Mouse (Mus musculus): ENCODE data around the gene Ntn1. TPM values are rescaled to one million over a fixed set of nuclear protein-coding genes. Genes with fewer than 3 reads are reported as not detected.

Gene Ntn1
- polyA plus RNA-seq, 1 experiment from 2014 or later = 4.6 TPM

- DNase-seq (ENCODE audit: low spot score) = peak; percentile 23
Measured at GRCm38 (mm10) chr11:68383519-68383918, 17.1 kb downstream of the Ntn1 start.

GRCm38 (mm10) chr11:68381833-68382232 is 18.8 kb downstream of the Ntn1 start:
- H3K9ac ChIP-seq (ENCODE audit: low read depth, low read length) = no peak overlapping the region
- no peaks in the 10 kb centered on the region for H3K9me3 ChIP-seq (ENCODE audit: control insufficient read depth, low read length)
- H3K4me3 ChIP-seq (ENCODE audit: low read depth, low read length) = no peak overlapping the region
- peaks cover 59% of the 10 kb centered on the region for H3K27me3 ChIP-seq (replicated peaks; ENCODE audit: control insufficient read depth, insufficient read depth, low read length)
- H3K4me2 ChIP-seq (ENCODE audit: low read depth, low read length) = no peak overlapping the region
- H3K36me3 ChIP-seq (ENCODE audit: control insufficient read depth, insufficient read depth, low read length) = no peaks in the 10 kb centered on the region
- DNase-seq (ENCODE audit: low spot score) (no peak), ATAC-seq (ENCODE audit: low read depth) (no peak; the same call in 1 of the 2 replicates)
- WGBS = 65% methylated on average over 1 of the region's 1 CpGs
- no peak overlapping the region for H3K27ac ChIP-seq (replicated peaks; ENCODE audit: low read depth, low read length)
- H3K4me1 ChIP-seq (ENCODE audit: control insufficient read depth, insufficient read depth, low read length) = peaks cover 28% of the 10 kb centered on the region

More at GRCm38 (mm10) chr11:68383519-68383918, 17.1 kb downstream of the Ntn1 start:
- H3K4me2 ChIP-seq (ENCODE audit: low read depth, low read length) = peak overlapping the region; percentile 93
- H3K9ac ChIP-seq (ENCODE audit: low read depth, low read length) = no peak overlapping the region
- no peak overlapping the region for H3K27ac ChIP-seq (replicated peaks; ENCODE audit: low read depth, low read length)
- H3K4me1 ChIP-seq (ENCODE audit: control insufficient read depth, insufficient read depth, low read length) = peaks cover 23% of the 10 kb centered on the region
- no peaks in the 10 kb centered on the region for H3K9me3 ChIP-seq (ENCODE audit: control insufficient read depth, low read length)
- H3K36me3 ChIP-seq (ENCODE audit: control insufficient read depth, insufficient read depth, low read length) = no peaks in the 10 kb centered on the region
- WGBS = 15% methylated on average over 10 of the region's 10 CpGs
- peak overlapping the region; percentile 71; the same call in 1 of the 2 replicates for H3K4me3 ChIP-seq (ENCODE audit: low read depth, low read length)
- no peak for ATAC-seq (ENCODE audit: low read depth)
- peaks cover 67% of the 10 kb centered on the region for H3K27me3 ChIP-seq (replicated peaks; ENCODE audit: control insufficient read depth, insufficient read depth, low read length)

GRCm38 (mm10) chr11:68381318-68381717 is 19.3 kb downstream of the Ntn1 start:
- Histone ChIP-seq H3K4me3 (ENCODE audit: low read depth, low read length) (no peak overlapping the region), H3K9ac (ENCODE audit: low read depth, low read length) (no peak overlapping the region), H3K27me3 (replicated peaks; ENCODE audit: control insufficient read depth, insufficient read depth, low read length) (peaks cover 53% of the 10 kb centered on the region), H3K9me3 (ENCODE audit: control insufficient read depth, low read length) (no peaks in the 10 kb centered on the region), H3K36me3 (ENCODE audit: control insufficient read depth, insufficient read depth, low read length) (no peaks in the 10 kb centered on the region), H3K27ac (replicated peaks; ENCODE audit: low read depth, low read length) (no peak overlapping the region), H3K4me2 (ENCODE audit: low read depth, low read length) (no peak overlapping the region), H3K4me1 (ENCODE audit: control insufficient read depth, insufficient read depth, low read length) (peaks cover 28% of the 10 kb centered on the region)
- DNase-seq (ENCODE audit: low spot score) (peak; percentile 80), ATAC-seq (ENCODE audit: low read depth) (peak; percentile 81)
- 54% methylated on average over 9 of the region's 9 CpGs for WGBS

GRCm38 (mm10) chr11:68378946-68379764 is 21.5 kb downstream of the Ntn1 start:
- no peaks in the 10 kb centered on the region for H3K9me3 ChIP-seq (ENCODE audit: control insufficient read depth, low read length)
- peaks cover 33% of the 10 kb centered on the region for H3K27me3 ChIP-seq (replicated peaks; ENCODE audit: control insufficient read depth, insufficient read depth, low read length)
- no peak overlapping the region for H3K27ac ChIP-seq (replicated peaks; ENCODE audit: low read depth, low read length)
- H3K9ac ChIP-seq (ENCODE audit: low read depth, low read length) = no peak overlapping the region
- no peak overlapping the region for H3K4me3 ChIP-seq (ENCODE audit: low read depth, low read length)
- DNase-seq (ENCODE audit: low spot score) (peak; percentile 28), ATAC-seq (ENCODE audit: low read depth) (no peak)
- H3K4me2 ChIP-seq (ENCODE audit: low read depth, low read length) = peak overlapping the region; percentile 23; the same call in 1 of the 2 replicates
- no peaks in the 10 kb centered on the region for H3K36me3 ChIP-seq (ENCODE audit: control insufficient read depth, insufficient read depth, low read length)
- WGBS = 12% methylated on average over 16 of the region's 16 CpGs
- H3K4me1 ChIP-seq (ENCODE audit: control insufficient read depth, insufficient read depth, low read length) = peaks cover 21% of the 10 kb centered on the region

- no peak for ATAC-seq (ENCODE audit: low read depth)
- WGBS = 23% methylated on average over 5 of the region's 5 CpGs
- Histone ChIP-seq H3K36me3 (ENCODE audit: control insufficient read depth, insufficient read depth, low read length) (no peaks in the 10 kb centered on the region), H3K4me2 (ENCODE audit: low read depth, low read length) (no peak overlapping the region), H3K4me1 (ENCODE audit: control insufficient read depth, insufficient read depth, low read length) (peaks cover 26% of the 10 kb centered on the region), H3K27me3 (replicated peaks; ENCODE audit: control insufficient read depth, insufficient read depth, low read length) (peaks cover 27% of the 10 kb centered on the region), H3K27ac (replicated peaks; ENCODE audit: low read depth, low read length) (no peak overlapping the region), H3K9me3 (ENCODE audit: control insufficient read depth, low read length) (no peaks in the 10 kb centered on the region), H3K9ac (ENCODE audit: low read depth, low read length) (no peak overlapping the region), H3K4me3 (ENCODE audit: low read depth, low read length) (no peak overlapping the region)
- no peak for DNase-seq (ENCODE audit: low spot score)
Measured at GRCm38 (mm10) chr11:68378419-68378818, 22.2 kb downstream of the Ntn1 start.

GRCm38 (mm10) chr11:68373105-68373504 is 27.5 kb downstream of the Ntn1 start:
- Histone ChIP-seq H3K27ac (replicated peaks; ENCODE audit: low read depth, low read length) (no peak overlapping the region), H3K36me3 (ENCODE audit: control insufficient read depth, insufficient read depth, low read length) (no peaks in the 10 kb centered on the region), H3K4me2 (ENCODE audit: low read depth, low read length) (no peak overlapping the region), H3K9ac (ENCODE audit: low read depth, low read length) (no peak overlapping the region), H3K27me3 (replicated peaks; ENCODE audit: control insufficient read depth, insufficient read depth, low read length) (no peaks in the 10 kb centered on the region), H3K4me1 (ENCODE audit: control insufficient read depth, insufficient read depth, low read length) (peaks cover 20% of the 10 kb centered on the region), H3K9me3 (ENCODE audit: control insufficient read depth, low read length) (no peaks in the 10 kb centered on the region), H3K4me3 (ENCODE audit: low read depth, low read length) (no peak overlapping the region)
- ATAC-seq (ENCODE audit: low read depth) = no peak
- whole genome bisulfite sequencing = 67% methylated on average over 10 of the region's 10 CpGs
- no peak for DNase-seq (ENCODE audit: low spot score)

GRCm38 (mm10) chr11:68371609-68372008 is 29.0 kb downstream of the Ntn1 start:
- H3K27ac ChIP-seq (replicated peaks; ENCODE audit: low read depth, low read length) = no peak overlapping the region
- H3K27me3 ChIP-seq (replicated peaks; ENCODE audit: control insufficient read depth, insufficient read depth, low read length) = no peaks in the 10 kb centered on the region
- no peaks in the 10 kb centered on the region for H3K9me3 ChIP-seq (ENCODE audit: control insufficient read depth, low read length)
- peaks cover 19% of the 10 kb centered on the region for H3K4me1 ChIP-seq (ENCODE audit: control insufficient read depth, insufficient read depth, low read length)
- ATAC-seq (ENCODE audit: low read depth) (no peak), DNase-seq (ENCODE audit: low spot score) (peak; percentile 7)
- no peak overlapping the region for H3K9ac ChIP-seq (ENCODE audit: low read depth, low read length)
- no peak overlapping the region for H3K4me2 ChIP-seq (ENCODE audit: low read depth, low read length)
- WGBS = 45% methylated on average over 11 of the region's 11 CpGs
- no peaks in the 10 kb centered on the region for H3K36me3 ChIP-seq (ENCODE audit: control insufficient read depth, insufficient read depth, low read length)
- H3K4me3 ChIP-seq (ENCODE audit: low read depth, low read length) = no peak overlapping the region

GRCm38 (mm10) chr11:68356901-68357300 is 43.7 kb downstream of the Ntn1 start:
- Histone ChIP-seq H3K4me2 (ENCODE audit: low read depth, low read length) (no peak overlapping the region), H3K27ac (replicated peaks; ENCODE audit: low read depth, low read length) (no peak overlapping the region), H3K27me3 (replicated peaks; ENCODE audit: control insufficient read depth, insufficient read depth, low read length) (no peaks in the 10 kb centered on the region), H3K4me1 (ENCODE audit: control insufficient read depth, insufficient read depth, low read length) (no peaks in the 10 kb centered on the region), H3K9ac (ENCODE audit: low read depth, low read length) (no peak overlapping the region), H3K36me3 (ENCODE audit: control insufficient read depth, insufficient read depth, low read length) (no peaks in the 10 kb centered on the region), H3K9me3 (ENCODE audit: control insufficient read depth, low read length) (no peaks in the 10 kb centered on the region), H3K4me3 (ENCODE audit: low read depth, low read length) (no peak overlapping the region)
- DNase-seq (ENCODE audit: low spot score) (no peak), ATAC-seq (ENCODE audit: low read depth) (no peak)
- WGBS = 64% methylated on average over 8 of the region's 8 CpGs

GRCm38 (mm10) chr11:68355561-68355960 is 45.1 kb downstream of the Ntn1 start:
- Histone ChIP-seq H3K4me2 (ENCODE audit: low read depth, low read length) (no peak overlapping the region), H3K27ac (replicated peaks; ENCODE audit: low read depth, low read length) (no peak overlapping the region), H3K9me3 (ENCODE audit: control insufficient read depth, low read length) (no peaks in the 10 kb centered on the region), H3K4me1 (ENCODE audit: control insufficient read depth, insufficient read depth, low read length) (no peaks in the 10 kb centered on the region), H3K9ac (ENCODE audit: low read depth, low read length) (no peak overlapping the region), H3K4me3 (ENCODE audit: low read depth, low read length) (no peak overlapping the region), H3K36me3 (ENCODE audit: control insufficient read depth, insufficient read depth, low read length) (no peaks in the 10 kb centered on the region), H3K27me3 (replicated peaks; ENCODE audit: control insufficient read depth, insufficient read depth, low read length) (no peaks in the 10 kb centered on the region)
- WGBS = 69% methylated on average over 8 of the region's 8 CpGs
- ATAC-seq (ENCODE audit: low read depth) = no peak
- no peak for DNase-seq (ENCODE audit: low spot score)
